Mouse (Mus musculus) CD4-positive, CD25-positive, alpha-beta regulatory T cell, adult 2 months (primary cell): ENCODE measurements around the gene Abcc6.

ENCODE experiments used
- DNase-seq: peaks from one replicate; pipeline ENCODE4 v3.0.0-alpha.2; 2012; ENCODE audit warnings: low read depth, low spot score

Gene Abcc6

GRCm38 (mm10) chr7:46029299-46030144 lies 580 bp downstream of the Abcc6 start:
- no peak for DNase-seq

DNA sequence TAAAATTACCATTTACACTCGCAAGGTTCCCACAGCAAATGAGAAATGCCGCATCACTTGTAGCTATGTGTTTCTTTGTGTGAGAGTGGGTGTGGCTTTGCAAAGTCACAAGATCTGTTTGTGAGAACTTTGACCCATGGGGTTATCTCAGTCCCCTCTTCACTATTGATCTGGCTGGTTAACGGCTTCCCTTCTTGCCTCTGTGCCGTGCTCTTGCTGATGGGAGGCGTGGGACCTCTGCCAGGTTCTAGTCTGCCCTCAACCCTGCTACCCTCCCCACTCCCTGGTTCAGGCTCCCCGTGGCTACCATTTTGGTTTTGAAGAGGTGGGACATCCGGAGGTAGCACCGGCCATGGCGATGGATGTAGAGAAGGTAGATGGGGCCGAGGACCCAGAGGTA lies 1.4 kb downstream of the Abcc6 start:
- DNase-seq, result no peak

- no peak for DNase-seq
Observed at GRCm38 (mm10) chr7:46025436-46025835, 4.7 kb downstream of the Abcc6 start.

DNA sequence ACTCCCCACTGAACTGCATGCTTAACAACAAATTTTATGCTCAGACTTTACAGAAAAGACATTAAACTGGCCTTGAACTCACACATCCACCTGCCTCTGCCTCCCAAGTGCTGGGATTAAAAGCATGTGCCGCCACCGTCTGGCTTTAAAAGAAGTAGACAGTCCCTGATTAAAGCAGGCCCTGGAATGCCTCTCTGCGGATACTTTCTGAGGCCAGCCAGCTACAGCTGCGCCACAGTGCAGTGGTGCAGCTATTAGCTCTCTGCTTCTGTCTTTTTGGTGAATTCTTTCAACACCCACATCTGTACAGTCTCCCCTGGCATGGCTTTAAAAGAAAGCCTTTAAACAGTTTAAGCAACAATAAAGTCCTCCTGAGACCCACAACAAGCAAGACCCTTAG lies 8.2 kb downstream of the Abcc6 start:
- no peak for DNase-seq

- DNase-seq, result no peak
Observed at GRCm38 (mm10) chr7:46019594-46019993, 10.5 kb downstream of the Abcc6 start.

GRCm38 (mm10) chr7:46013266-46014010 lies 16.7 kb downstream of the Abcc6 start:
- DNase-seq, result no peak

DNA sequence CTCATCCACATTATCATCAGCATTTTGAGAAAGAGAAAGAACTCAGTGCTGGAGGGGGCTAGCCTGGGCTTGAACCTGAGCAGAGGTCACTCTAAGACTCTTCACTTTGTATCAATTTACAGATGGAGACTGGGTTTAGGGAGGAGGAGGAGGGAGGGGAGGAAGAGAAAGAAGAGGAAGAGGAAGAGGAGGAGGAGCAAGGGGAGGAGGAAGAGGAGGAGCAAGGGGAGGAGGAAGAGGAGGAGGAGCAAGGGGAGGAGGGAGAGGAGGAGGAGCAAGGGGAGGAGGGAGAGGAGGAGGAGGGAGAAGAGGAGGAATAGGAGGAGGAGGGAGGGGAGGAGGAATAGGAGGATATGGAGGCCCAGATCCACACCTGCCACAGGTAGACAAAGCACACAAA lies 18.0 kb downstream of the Abcc6 start:
- DNase-seq, result no peak

GRCm38 (mm10) chr7:46009578-46009977 lies 20.5 kb downstream of the Abcc6 start:
- DNase-seq, result peak; percentile 72

- peak; percentile 28 for DNase-seq
Observed at GRCm38 (mm10) chr7:46002748-46003147, 27.4 kb downstream of the Abcc6 start.

GRCm38 (mm10) chr7:46000577-46000976 lies 29.5 kb downstream of the Abcc6 start:
- DNase-seq, result no peak

GRCm38 (mm10) chr7:45992470-45992869 lies 37.6 kb downstream of the Abcc6 start:
- DNase-seq, result no peak

GRCm38 (mm10) chr7:45988344-45988743 lies 41.8 kb downstream of the Abcc6 start:
- no peak for DNase-seq

DNA sequence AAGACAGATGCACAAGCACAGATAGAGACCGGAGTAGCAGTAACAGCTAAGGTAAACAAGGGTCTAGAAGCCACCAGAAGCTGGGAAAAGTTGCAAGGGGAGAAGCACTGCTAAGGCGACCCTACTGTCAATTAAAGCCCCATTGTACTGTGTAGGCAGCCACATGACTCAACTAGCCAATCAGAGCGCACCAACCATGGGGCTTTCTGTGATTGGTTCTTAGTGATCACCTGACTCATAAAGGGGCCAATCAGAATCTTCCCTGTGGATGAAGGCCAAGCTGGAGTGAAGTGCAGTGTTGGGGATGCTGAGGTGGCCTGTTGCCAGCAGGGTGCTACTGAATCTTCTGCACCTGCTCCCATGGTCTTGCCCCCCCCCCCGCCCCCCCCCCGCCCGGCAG lies 43.2 kb downstream of the Abcc6 start:
- peak; percentile 6 for DNase-seq

GRCm38 (mm10) chr7:45981612-45982011 lies 48.5 kb downstream of the Abcc6 start:
- no peak for DNase-seq

DNA sequence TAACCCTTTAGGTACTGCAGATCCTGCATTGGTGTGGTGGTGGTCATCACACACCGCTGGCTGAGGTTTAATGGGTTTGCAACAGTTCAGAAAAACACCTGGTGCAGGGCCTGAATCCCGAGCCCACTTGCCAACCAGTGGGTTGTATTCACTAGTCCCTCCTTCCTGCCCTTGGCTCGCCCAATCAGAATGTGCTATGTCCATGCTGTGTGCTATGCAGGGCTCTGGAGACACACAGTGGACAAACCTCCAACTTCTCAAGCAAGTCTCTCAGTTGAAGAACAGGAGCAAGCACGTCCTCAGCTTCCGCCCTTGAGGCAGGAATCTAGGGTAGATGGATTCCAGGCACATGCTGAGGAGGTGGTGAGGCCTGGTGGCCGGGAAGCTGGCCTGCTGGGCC lies 55.6 kb downstream of the Abcc6 start:
- DNase-seq, result no peak

DNA sequence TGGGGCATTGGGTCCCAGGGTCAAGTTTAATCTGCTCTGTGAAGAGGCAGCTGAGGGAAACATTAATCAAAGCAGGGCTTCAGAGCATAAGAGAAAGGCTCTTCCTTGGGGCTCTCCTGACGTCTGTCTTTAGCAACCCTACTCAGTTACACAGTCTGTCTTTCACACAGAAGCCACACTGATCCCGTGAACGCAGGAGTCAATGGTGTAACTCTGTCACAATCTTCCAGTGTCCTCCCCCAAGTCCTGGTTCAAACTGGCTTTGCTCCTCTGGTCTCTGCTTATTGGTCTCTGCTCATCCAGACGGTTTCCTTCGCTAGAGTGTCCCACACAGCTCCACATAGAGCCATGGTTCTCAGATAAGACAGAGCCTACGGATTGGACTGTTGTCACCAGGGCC lies 56.0 kb downstream of the Abcc6 start:
- DNase-seq, result no peak

DNA sequence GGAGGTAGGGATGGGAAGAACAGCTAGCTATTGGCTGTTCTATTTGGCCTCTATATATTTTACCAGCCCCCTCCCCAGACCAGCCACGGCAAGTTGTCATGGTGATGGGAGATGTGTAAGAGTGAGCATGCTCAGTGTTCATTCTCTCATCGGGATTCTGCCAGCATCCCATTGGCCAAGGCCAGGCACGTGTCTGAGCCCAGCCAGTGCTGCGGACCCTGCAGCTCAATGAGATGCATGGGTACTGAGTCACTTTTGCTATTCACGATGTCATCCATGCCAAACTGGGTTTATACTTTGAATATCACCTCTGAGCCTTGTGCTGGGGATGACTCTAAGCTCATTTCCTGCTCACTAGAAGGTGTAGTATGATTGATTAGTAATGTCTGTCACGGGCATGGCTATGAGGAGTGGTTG lies 56.8 kb downstream of the Abcc6 start:
- no peak for DNase-seq

- no peak for DNase-seq
Observed at GRCm38 (mm10) chr7:45971831-45972723, 58.0 kb downstream of the Abcc6 start.

DNA sequence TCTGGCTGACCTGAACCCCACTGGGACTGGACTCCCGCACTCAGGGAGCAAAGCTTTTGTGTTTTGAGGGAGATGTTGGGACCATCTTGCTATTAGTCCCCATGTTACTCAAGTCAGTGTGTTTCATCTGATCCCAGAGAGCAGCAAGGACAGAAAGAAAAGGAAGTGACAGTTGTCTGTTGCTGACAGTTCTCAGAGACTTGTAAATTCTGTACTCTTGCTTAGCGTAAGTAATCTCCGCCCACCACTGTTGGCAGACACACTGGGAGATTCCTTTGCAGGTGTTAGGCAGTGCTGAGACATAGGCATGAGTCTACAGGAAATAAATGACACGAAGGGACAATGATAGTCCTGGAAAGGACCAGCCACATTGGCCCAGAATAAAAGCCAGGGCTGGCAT lies 73.5 kb downstream of the Abcc6 start:
- no peak for DNase-seq

GRCm38 (mm10) chr7:45949061-45949460 lies 81.0 kb downstream of the Abcc6 start:
- DNase-seq, result no peak

GRCm38 (mm10) chr7:45943280-45943679 lies 86.8 kb downstream of the Abcc6 start:
- DNase-seq, result peak; percentile 33

DNA sequence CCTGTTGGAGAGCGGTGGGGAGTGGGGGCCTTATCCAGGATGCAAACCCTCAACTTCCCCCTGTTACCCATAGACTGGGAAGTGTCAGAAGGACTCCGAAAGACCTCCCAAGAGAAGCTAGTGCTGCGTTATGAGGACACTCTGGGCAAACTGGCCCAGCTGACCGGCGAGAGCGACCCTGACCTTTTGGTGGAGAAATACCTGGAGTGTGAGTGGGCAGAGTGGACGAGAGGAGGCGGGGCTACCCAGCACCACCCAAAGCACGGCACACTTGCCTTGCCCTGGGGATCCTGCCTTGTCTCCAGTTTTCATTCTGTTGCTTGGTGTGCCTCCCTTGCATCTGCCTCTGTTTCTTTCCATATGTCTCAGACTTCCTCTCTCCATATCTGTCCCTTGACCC lies 88.1 kb downstream of the Abcc6 start:
- DNase-seq, result no peak
